Mouse (Mus musculus): ENCODE data around the gene Ccser1. TPM values are rescaled to one million over a fixed set of nuclear protein-coding genes. Genes with fewer than 3 reads are reported as not detected.

The Ccser1 gene
- 1 to 10 TPM in 1 of 2 experiments, under 1 TPM in 1; 0.82 to 1.1 TPM for total RNA-seq (2021)
- long read RNA-seq, experiment 1, result 0 reads
- long read RNA-seq, experiment 2, result 0 reads

DNA sequence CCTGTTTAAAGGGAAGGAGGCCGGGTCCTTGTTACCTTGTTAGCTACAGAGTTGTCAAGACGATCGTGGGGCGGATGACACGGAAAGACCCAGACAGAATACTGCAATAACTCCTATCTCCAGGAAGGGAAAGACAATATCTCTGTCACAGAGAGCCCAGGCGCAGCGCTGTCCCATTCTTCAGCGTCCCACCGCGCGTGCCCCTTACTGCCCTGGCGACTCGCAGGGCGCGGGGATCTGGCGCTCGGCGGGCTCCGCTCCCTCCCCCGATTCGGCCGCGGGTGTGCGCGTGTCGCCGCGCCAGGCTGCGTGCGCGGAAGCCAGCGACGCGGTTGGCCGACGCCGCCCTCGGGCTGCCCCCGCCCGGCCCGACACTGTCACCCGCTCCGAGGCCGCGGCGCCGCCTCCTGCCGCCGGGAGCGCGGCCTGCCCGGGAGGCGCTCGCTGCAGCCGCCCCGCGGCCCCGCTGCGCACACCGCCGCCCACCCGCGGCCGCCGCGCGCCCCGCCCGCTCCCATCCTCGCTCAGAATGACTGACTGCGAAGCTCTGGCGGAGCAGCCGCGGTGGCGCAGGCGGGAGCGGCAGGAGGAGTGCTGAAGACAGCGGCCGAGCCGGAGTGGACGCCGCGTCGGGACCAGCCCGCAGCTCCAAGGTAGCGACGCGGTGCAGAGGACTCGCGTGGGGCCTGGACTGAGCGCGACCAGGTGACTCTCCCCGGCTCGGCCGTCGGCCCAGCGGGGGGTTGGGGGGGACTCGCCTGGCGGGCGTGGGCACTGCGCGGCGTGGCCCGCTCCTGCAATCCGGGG, at the start of gene Ccser1:
TSS of gene Ccser1 (plus strand) at position 376 of the 807 bp plus-strand sequence.
- peak; percentile 75 for DNase-seq
- intact Hi-C loops (cut with DNase I), result no loop called here
- Histone ChIP-seq H3K4me3 (peak within 1 kb of the TSS; percentile 85), H3K27ac (peak within 1 kb of the TSS; percentile 65)
- no peak for TF ChIP-seq CTCF (IDR thresholded peaks at IDR 0.05)

DNA sequence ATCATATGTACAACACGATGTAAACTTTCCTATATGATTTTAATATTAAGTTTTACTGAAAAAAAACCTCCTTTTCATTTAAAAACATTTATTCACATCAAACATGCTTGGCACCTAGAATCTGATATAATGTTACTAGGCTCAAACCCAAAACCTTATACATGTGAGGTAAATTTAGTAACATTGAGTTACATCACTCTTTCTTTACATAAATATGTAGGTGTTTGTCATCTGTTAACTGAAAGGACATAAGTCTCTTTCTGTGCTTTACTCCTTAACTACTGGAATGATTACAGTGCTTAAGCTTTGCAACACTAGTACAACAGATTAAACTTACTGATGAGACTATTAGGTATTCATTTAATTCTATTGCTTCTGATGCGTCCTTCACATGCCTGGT, 43.7 kb upstream of the Ccser1 start:
- no peak for TF ChIP-seq CTCF (IDR thresholded peaks at IDR 0.05)
- intact Hi-C loops (cut with DNase I), result no loop called here
- Histone ChIP-seq H3K27ac (no peak overlapping the region), H3K4me3 (no peak overlapping the region)
- DNase-seq, result no peak

- no peak overlapping the region for H3K4me3 ChIP-seq
- H3K27ac ChIP-seq, result no peak overlapping the region
- TF ChIP-seq CTCF (IDR thresholded peaks at IDR 0.05), result no peak
- intact Hi-C loops (cut with DNase I), result no loop called here
- no peak for DNase-seq
These were observed 37.1 kb upstream of the Ccser1 start for GRCm38 (mm10) chr6:61143031-61143430.

GRCm38 (mm10) chr6:61152924-61153323, 27.2 kb upstream of the Ccser1 start:
- TF ChIP-seq CTCF (IDR thresholded peaks at IDR 0.05), result no peak
- Histone ChIP-seq H3K27ac (no peak overlapping the region), H3K4me3 (no peak overlapping the region)
- no peak for DNase-seq
- intact Hi-C loops (cut with DNase I), result no loop called here

DNA sequence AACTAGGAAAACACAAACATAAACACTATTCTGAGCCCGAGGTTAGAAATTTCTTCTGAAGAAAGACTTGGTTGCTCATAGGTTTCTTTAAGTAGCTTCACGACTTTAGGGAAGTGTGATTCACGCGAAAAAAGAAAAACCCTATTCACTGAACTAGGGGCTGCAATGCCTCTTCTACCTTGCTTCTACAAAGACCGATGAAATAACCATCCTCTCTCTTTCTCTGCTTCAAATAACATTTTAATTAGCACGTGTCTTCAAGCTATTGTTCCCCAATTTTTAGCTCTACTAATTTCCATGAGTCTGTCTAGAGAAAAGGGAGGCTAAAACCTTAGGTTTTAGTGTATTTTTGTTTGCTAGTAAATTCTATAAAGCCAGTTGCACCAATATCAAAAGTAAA, 25.5 kb upstream of the Ccser1 start:
- intact Hi-C loops (cut with DNase I), result no loop called here
- Histone ChIP-seq H3K27ac (no peak overlapping the region), H3K4me3 (no peak overlapping the region)
- TF ChIP-seq CTCF (IDR thresholded peaks at IDR 0.05), result no peak
- no peak for DNase-seq

- intact Hi-C loops (cut with DNase I), result no loop called here
- DNase-seq, result no peak
- Histone ChIP-seq H3K27ac (no peak overlapping the region), H3K4me3 (no peak overlapping the region)
- no peak for TF ChIP-seq CTCF (IDR thresholded peaks at IDR 0.05)
These were observed 25.0 kb upstream of the Ccser1 start for GRCm38 (mm10) chr6:61155059-61155629.

DNA sequence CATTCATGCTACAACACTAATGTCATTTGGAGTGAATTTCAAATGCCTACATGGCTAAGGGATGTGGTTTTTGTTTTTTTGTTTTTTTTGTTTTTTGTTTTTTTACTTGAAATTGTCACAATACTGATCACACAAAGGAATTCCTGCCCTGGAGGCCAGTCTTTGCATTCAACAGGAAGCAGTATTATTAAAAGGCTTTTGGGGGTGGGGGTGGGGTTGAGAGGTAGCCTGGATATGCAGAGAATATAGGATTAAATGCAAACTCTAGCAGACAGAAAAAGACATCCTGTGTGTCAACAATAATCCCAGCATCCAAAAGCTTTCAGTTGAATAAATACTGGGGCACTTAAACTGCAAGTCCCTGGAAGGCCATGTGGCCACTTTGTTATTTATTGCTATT, 24.4 kb upstream of the Ccser1 start:
- intact Hi-C loops (cut with DNase I), result no loop called here
- DNase-seq, result no peak
- Histone ChIP-seq H3K27ac (no peak overlapping the region), H3K4me3 (no peak overlapping the region)
- TF ChIP-seq CTCF (IDR thresholded peaks at IDR 0.05), result no peak

DNA sequence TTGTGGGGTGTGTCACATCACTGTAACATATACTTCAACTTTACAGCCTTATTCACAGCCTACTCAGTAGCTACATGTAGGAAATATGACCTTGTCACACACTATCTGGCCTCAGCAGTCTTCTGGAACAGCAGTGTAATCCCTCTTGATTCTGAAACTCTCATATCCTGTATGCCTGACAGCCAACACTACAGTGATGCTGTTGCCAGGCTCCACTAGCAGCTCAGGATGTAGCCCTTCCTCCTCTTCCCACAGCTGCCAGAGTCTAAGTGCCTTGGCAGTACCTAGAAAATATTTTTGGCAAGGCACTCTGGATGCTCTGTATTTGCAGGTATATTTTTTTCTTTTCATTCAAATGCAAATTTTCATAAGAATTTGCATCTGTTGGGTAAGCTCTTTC, 18.0 kb upstream of the Ccser1 start:
- intact Hi-C loops (cut with DNase I), result no loop called here
- no peak for TF ChIP-seq CTCF (IDR thresholded peaks at IDR 0.05)
- no peak overlapping the region for H3K4me3 ChIP-seq
- DNase-seq, result no peak
- no peak overlapping the region for H3K27ac ChIP-seq

- intact Hi-C loops (cut with DNase I), result no loop called here
- no peak for DNase-seq
- TF ChIP-seq CTCF (IDR thresholded peaks at IDR 0.05), result no peak
- Histone ChIP-seq H3K27ac (no peak overlapping the region), H3K4me3 (no peak overlapping the region)
These were observed 13.2 kb upstream of the Ccser1 start for GRCm38 (mm10) chr6:61166891-61167290.

- TF ChIP-seq CTCF (IDR thresholded peaks at IDR 0.05), result no peak
- no peak overlapping the region for H3K4me3 ChIP-seq
- no peak overlapping the region for H3K27ac ChIP-seq
- intact Hi-C loops (cut with DNase I), result no loop called here
- no peak for DNase-seq
These were observed 4.0 kb upstream of the Ccser1 start for GRCm38 (mm10) chr6:61176126-61176525.

DNA sequence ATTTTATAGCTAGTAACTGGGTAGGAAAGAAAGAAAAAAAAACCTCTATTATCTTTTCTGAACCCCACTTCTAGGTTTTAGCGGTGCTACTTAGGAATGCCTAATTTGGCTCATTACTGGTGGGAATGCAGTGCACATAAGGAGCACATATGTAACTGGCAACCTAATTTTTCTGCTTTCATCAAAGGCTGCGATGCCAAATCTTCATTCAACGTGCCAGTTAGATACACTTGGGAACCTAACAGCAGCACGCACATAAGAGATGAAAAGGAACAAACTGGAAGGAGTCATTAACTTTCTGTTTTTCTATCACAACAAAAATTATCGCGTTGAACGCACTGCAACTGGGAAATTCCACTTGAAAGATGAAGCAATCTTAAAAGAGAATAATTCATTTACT, 2.6 kb upstream of the Ccser1 start:
- intact Hi-C loops (cut with DNase I), result no loop called here
- no peak for DNase-seq
- no peak overlapping the region for H3K27ac ChIP-seq
- TF ChIP-seq CTCF (IDR thresholded peaks at IDR 0.05), result no peak
- H3K4me3 ChIP-seq, result no peak overlapping the region

GRCm38 (mm10) chr6:61179641-61179948, 529 bp upstream of the Ccser1 start:
- intact Hi-C loops (cut with DNase I), result no loop called here
- DNase-seq, result no peak
- Histone ChIP-seq H3K4me3 (peak overlapping the region; percentile 85), H3K27ac (peak overlapping the region; percentile 60; the same call in 1 of the 2 replicates)
- TF ChIP-seq CTCF (IDR thresholded peaks at IDR 0.05), result no peak

GRCm38 (mm10) chr6:61180756-61181191, 650 bp downstream of the Ccser1 start:
- intact Hi-C loops (cut with DNase I), result no loop called here
- Histone ChIP-seq H3K27ac (peak overlapping the region; percentile 65), H3K4me3 (peak overlapping the region; percentile 85)
- peak; percentile 29 for DNase-seq
- TF ChIP-seq CTCF (IDR thresholded peaks at IDR 0.05), result no peak

DNA sequence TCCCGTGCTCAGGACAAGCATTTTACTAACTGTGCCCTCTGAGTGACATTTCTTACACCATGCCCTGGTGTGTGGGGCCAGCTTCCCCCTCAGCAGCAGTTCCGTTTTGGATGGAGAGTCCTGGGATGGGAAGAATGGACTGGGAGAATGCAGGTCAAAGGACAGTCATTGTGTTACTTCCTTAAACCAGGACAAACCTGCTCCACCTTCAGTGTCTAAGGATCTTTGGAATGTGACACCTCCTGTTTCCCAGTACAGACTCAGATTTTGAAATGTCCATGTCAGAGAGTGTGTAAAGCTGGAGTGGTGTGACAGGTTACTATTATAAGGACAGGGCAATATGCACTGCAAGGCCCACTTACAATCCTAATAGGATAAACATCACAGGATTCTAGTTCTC, 8.9 kb downstream of the Ccser1 start:
- intact Hi-C loops (cut with DNase I), result no loop called here
- Histone ChIP-seq H3K27ac (no peak overlapping the region), H3K4me3 (no peak overlapping the region)
- TF ChIP-seq CTCF (IDR thresholded peaks at IDR 0.05), result no peak
- no peak for DNase-seq
